8 mouse cellular contexts compared by ENCODE assay signal in genomic region chr2:11777091-11778068, GRCm38 (mm10). TPM values are rescaled to one million over a fixed set of nuclear protein-coding genes. Genes with fewer than 3 reads are reported as not detected.
DNase-seq lines count a peak whose midpoint lies in the region; ATAC-seq and TF ChIP-seq lines count a peak whose summit lies in the region.

Gene Fbh1, minus strand, starts transcription at chr2:11777582.
Gene Ankrd16, plus strand, starts transcription at chr2:11777876.

- peak within 1 kb of the TSS; percentile 86 for H3K4me2 ChIP-seq in lung, postnatal 0 days (replicated peaks; ENCODE audit: low read depth, low read length)

- H3K36me3 ChIP-seq in hindbrain, embryonic 10.5 days = peaks cover 29% of the 10 kb centered on the region
- 0 out of 2 replicates have a peak, but pooled peaks cover 1% of the 10 kb centered on the region for H3K36me3 ChIP-seq in lung, postnatal 0 days (ENCODE audit: insufficient read depth, low read length)

- TF ChIP-seq CTCF in lung, postnatal 0 days (IDR thresholded peaks at IDR 0.05) = peak; percentile 17; the same call in 1 of the 2 replicates

- TF ChIP-seq EP300 in lung, postnatal 0 days (IDR thresholded peaks at IDR 0.05) = 0 out of 2 replicates have a peak, but pooled peaks have one; percentile 12

- H3K4me1 ChIP-seq in hindbrain, embryonic 10.5 days (replicated peaks) = peaks cover 32% of the 10 kb centered on the region
- peaks cover 5% of the 10 kb centered on the region; the same call in 1 of the 2 replicates for H3K4me1 ChIP-seq in lung, postnatal 0 days (ENCODE audit: insufficient read depth, low read depth, low read length)

- H3K4me3 ChIP-seq in hindbrain, embryonic 10.5 days = peak within 1 kb of the TSS; percentile 85
- peak within 1 kb of the TSS; percentile 76 for H3K4me3 ChIP-seq in lung, postnatal 0 days (ENCODE audit: low read depth, low read length)

- DNase-seq in MN1 (ENCODE audit: low spot score) = peak; percentile 100
- peak; percentile 100 for DNase-seq in cerebellum, adult 9-10 months
- DNase-seq in hindbrain, embryonic 10.5 days (ENCODE audit: low spot score) = peak; percentile 100
- peak; percentile 100 for DNase-seq in layer of hippocampus, adult 9-11 months
- peak; percentile 99 for DNase-seq in lung, postnatal 0 days (ENCODE audit: low spot score)
- DNase-seq in ovary, postnatal 14 days (ENCODE audit: low spot score) = peak; percentile 100
- peak; percentile 100 for DNase-seq in thymus, postnatal 14 days

- H3K9ac ChIP-seq in lung, postnatal 0 days (replicated peaks; ENCODE audit: low read depth) = peak within 1 kb of the TSS; percentile 64

- peak; percentile 87 for ATAC-seq in frontal cortex, adult (ENCODE audit: low TSS enrichment)
- ATAC-seq in lung, postnatal 0 days = peak; percentile 95

- under 1% methylated on average over 73 of the region's 73 CpGs for WGBS in hindbrain, embryonic 10.5 days
- WGBS in lung, postnatal 0 days = 2% methylated on average over 70 of the region's 73 CpGs

- peak within 1 kb of the TSS; percentile 95 for H3K27ac ChIP-seq in hindbrain, embryonic 10.5 days
- peak within 1 kb of the TSS; percentile 93 for H3K27ac ChIP-seq in lung, postnatal 0 days (ENCODE audit: low read length)

- H3K9me3 ChIP-seq in hindbrain, embryonic 10.5 days = no peaks in the 10 kb centered on the region
- no peaks in the 10 kb centered on the region for H3K9me3 ChIP-seq in lung, postnatal 0 days (ENCODE audit: low read length)

- no peaks in the 10 kb centered on the region for H3K27me3 ChIP-seq in hindbrain, embryonic 10.5 days (ENCODE audit: insufficient read depth, poor library complexity, severe bottlenecking)
- no peaks in the 10 kb centered on the region for H3K27me3 ChIP-seq in lung, postnatal 0 days (replicated peaks; ENCODE audit: insufficient read depth, low read length)

RNA-seq across cellular contexts. Expression of gene Fbh1, which starts in this region (rescaled TPM):
- 109 and 113 TPM in 2 replicates for polyA plus RNA-seq in hindbrain, embryonic 10.5 days (2016; fragmentation: Nextera tagmentation; extraction: Ambion mirVana)
- 65.0 and 70.4 TPM in 2 replicates for polyA plus RNA-seq in lung, postnatal 0 days (2015; fragmentation: Nextera tagmentation; extraction: Ambion mirVana)

RNA-seq across cellular contexts. Expression of gene Ankrd16, which starts in this region (rescaled TPM):
- 48.8 and 50.0 TPM in 2 replicates for polyA plus RNA-seq in hindbrain, embryonic 10.5 days (2016; fragmentation: Nextera tagmentation; extraction: Ambion mirVana)
- polyA plus RNA-seq in lung, postnatal 0 days (2015; fragmentation: Nextera tagmentation; extraction: Ambion mirVana) = 25.4 and 30.3 TPM in 2 replicates

Comparison
In these comparisons a context has a peak if more than half of its experiments do, and no peak if none do; other contexts are left out.
1. Peak in every context shown above with its lines: DNase-seq, ATAC-seq, H3K4me3 ChIP-seq and H3K27ac ChIP-seq.